Mouse (Mus musculus) kidney, adult 8-10 months (tissue): ENCODE measurements at regions not wholly inside any gene's neighbourhood (a gene's known extent, or its start where the extent isn't known, plus 50 kb on each side); places are given as distances from the start of the nearest gene placed in this dataset.

Experiments
- DNase-seq, 2 experiments: peaks; one replicate each; pipeline ENCODE4 v3.0.0; 2022

DNA sequence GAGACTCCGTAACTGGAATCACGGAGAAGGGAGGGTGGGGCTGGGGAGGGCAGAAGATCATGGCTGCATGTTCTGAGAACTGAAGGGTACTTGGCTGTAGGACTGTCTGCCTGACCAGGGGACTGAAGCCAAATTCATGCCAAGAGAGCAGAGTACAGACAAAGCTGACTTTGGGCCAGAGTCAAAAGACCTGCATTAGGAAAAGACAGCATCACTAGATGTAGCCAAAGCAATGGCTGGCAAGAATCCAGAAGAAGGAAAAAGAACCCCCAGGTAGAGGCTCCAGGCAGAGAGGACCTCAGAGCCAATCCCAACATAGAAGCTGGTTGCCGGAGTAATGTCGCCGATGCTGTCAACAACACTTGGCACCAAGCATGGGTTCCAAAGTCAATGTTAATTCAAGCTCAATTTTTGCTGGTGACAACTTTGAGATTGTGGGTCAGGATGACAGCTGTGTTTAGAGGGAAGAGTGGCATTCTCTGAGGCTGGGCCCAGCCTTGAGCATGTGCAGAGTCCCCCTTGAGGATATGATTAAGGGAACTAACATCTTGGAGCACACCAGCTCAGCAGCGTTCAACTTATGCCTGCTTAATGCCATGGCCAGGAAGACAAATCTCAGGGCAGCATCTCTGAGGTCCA is 124.7 kb downstream of the Erv3 start:
- peak in 1 of 2 experiments; percentile 26 for DNase-seq

DNA sequence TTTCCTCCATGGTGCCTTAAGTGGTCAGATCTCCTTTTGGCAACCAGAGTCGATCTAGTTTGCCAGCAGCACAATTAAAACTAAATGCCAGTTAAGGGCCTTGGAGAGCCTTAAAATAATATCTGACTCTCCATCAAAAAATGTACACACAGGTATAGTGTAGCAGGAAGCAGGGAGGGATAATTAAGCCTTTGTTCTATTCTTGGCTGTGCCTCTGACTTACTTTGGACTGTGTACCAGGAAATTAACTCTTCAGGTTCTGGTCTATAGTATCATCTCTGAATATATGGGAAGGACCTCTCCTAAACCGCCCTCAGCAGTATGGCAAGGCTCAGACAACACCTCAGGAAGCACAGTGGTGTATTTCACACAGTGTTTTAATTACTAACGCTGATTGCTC is 133.0 kb downstream of the Erv3 start:
- no peak for DNase-seq

DNA sequence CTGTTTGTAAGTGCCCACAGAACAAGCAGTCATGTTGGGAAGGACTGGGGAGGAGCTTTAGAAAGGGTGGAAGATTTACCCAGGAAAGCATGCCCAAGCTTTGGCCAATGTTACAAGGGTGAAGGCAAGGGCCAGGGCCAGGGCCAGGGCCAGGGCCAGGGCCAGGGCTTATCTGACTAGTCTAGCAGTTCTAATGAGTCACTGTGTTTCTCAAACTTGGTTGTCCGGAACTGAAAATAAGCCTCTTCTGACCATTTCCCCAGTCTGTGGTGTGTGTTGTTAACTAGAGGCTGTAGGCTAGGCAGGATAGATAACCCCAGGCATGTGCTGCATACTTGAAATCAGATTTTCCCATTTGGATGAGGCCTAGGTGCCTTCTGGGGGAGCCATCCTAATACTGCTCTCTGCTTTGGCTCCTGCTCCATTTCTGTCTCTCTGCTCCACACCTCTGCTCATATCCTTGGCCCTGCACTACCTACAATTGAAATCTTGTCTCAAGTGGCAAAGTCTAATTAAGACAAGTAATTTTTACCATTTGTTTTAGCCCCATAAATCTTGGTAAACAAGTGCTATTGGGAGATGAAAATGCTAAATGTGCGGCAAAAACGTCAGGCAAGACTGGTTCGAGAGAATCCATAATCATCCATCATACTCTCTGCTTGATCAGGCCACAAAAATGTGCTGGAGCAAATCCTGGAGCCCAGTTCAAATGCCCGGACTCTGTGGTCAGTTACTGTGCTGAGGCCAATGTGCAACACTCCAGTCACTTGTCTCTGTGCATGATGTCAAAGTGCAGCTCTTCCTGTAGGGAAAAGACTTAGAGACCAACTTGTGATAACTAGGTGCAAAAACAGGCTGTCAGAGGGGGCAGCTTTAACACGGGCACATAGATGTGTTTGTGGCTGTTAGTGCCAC is 137.7 kb downstream of the Erv3 start:
- DNase-seq = peak; percentile 22 to 23

DNA sequence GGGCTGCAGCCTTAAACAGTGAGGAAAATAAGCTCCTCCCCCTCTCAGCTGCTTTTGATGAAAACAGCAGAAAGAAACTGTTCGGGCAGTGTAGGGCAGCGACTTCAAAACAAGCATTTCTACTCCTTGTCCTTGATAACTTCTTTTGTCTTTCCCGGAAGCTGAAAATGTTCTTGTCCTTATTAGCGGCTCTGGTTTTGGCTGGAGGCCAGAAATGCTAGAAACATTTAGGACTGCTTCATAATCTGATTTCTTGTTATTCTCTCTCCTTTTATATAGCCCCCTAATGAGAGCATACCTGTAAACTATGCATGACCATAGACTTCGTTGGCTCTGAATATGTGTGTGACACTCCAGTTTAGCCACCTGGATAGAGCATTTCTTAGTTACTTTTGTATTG is 142.0 kb downstream of the Erv3 start:
- no peak for DNase-seq

DNA sequence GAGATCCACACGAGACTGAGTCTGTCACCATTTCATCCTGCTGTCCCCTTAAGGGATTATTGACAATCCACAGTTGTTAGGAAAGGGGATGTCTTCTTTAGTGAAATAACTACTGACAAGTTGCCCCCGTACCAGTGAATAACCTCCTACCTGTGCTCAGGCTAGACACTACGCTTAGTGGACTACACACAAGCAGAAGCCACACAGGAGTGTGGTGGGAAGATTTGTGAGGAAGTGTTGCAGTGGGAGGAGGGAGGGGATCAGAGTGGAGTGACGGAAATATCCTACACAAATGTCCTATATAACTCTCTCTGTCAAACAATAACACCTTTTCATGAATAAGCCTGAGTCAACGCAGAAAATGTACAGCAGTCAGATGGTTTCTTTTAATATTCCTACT is 142.7 kb downstream of the Erv3 start:
- DNase-seq = no peak

GRCm38 (mm10) chr2:131715381-131715780 is 144.2 kb downstream of the Erv3 start:
- no peak for DNase-seq

DNA sequence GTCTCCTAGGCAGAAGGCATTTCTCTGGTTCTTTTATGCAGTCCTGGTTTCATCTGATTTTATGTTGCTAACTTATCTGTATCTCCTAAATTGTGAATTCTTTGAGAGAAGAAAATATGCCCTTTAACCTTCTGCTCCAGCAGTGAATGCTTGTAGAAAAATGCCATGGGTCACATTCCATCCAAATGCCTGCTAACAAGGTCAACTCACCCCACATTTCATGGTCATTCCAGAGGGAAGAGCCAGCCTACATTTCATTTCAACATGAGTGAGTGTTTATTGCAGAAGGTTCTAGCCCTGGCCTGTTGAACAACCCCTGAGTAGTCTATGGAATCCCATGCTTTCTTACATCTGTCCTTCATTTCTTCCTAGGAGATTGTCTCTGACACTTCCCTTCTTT is 147.7 kb downstream of the Erv3 start:
- peak; percentile 9 to 46 for DNase-seq

- DNase-seq = peak in 1 of 2 experiments; percentile 8
Measured at GRCm38 (mm10) chr2:131706565-131706964, 144.5 kb upstream of the Adra1d start.

DNA sequence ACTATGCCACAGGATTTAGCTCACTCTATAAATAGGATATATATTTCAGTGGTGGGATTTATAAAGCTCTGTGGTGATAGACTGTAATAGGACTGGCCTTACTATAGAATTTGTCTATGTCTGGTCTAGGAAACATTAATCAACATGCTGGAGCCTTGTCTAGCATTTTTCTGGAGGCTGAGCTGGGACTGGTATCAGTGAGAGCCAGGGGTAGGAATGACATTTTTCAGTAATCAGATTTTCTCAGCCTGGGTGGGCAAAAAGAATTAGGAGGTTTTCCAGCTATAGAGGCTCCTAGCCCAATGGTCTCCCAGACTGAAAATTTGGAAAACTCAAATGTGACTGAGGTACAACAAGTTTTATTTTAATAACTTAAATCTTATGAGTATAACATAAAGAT is 142.3 kb upstream of the Adra1d start:
- DNase-seq = no peak

DNA sequence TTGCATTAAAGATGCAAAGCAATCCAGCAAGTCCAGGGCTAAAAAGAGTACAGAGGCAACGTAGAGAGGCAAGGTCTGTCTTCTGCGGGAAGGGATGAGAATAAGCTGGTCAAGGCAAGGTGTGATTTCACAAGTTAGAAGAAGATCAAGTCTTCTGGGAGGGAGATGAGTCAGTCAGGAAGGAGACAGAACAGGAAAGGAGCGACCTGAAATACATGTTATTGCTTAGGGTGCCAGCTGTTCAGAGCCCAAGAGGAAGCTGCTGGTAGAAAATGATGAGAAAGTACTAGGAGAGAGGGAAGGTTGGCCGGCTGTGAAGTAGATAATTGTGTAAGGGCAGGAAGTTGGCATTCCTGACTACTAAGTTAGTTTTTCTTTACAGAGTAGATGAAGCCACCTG is 140.1 kb upstream of the Adra1d start:
- no peak for DNase-seq

- DNase-seq = no peak
Measured at GRCm38 (mm10) chr2:131699798-131700197, 137.7 kb upstream of the Adra1d start.

GRCm38 (mm10) chr2:131698008-131698965 is 136.2 kb upstream of the Adra1d start:
- DNase-seq = no peak

DNA sequence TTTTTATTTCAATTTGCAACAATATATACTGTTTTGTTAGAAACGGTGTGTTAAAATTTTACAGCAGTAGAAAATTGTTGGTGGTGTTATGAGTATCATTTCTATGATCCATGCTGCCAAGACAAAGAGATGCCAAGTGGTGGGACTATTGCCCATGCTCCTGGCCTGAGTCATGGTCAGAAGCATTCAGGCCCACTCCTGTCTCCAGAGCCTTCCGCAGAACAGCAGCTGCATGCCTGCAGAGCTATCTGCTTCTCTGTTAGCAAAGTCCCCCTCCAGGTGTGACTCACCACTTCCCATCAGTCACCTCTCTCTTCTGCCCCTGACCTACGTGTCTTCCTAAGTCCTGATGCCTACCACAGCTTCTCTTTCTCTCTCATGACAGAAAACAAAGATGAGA is 134.2 kb upstream of the Adra1d start:
- no peak for DNase-seq

- DNase-seq = no peak
Measured at GRCm38 (mm10) chr2:131689996-131690395, 127.9 kb upstream of the Adra1d start.

DNA sequence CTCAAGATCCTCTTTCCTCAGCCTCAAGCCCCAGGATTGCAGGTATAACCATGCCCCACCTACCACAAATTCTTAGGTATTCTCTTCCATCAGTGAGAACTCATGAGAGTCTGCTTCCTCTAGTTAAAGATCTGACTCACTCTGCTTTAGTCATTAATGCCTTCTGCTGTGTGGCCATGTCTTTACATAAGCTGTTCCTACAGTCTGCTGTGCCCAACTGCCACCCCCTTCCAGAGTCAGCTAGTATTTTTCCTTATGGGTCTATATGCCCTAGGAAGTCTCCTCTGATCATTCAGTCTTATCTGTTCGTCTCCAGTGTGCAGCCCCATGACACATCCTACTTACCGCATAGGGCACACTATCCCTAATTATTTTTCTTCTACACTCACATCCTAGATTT is 126.2 kb upstream of the Adra1d start:
- DNase-seq = no peak

DNA sequence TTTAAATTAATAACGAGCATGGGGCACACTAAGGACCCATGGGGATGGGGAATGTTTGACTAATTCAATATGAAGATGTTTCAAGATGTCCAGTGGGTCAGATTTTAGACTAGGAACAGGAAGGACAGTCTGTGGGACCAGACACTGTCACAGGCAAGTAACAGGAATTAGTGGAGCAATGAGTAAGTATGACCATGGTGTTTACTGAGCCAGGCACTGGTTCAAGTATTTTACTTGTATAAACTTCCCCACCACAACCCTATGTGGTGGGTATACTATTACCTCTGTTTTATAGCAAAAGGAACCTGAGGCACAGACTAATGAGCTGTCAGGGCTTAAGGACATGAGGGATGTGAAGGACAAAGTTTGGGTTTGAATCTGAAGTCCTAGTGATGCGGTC is 125.4 kb upstream of the Adra1d start:
- no peak for DNase-seq

GRCm38 (mm10) chr2:131686748-131687147 is 124.7 kb upstream of the Adra1d start:
- DNase-seq = no peak

DNA sequence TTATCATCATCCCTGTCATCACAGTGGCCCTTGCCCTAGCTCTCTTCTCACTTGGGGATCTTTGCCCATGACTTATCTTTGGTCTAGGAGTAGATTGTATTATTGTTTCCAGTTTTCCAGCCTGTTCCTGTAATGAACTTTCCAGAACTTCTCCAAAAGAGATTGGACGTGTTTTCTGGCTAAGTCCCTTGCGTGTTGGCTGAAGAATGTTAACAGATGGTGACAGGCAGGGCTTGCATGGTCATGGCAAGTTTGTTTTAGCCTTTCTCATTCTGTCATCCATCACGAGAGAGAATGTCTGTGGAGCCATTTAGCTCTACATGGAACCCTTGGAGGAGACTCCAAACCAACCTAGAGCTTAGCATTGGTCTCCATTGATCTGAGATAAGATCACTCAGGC is 123.2 kb upstream of the Adra1d start:
- no peak for DNase-seq

GRCm38 (mm10) chr2:131683734-131684133 is 121.7 kb upstream of the Adra1d start:
- no peak for DNase-seq

DNA sequence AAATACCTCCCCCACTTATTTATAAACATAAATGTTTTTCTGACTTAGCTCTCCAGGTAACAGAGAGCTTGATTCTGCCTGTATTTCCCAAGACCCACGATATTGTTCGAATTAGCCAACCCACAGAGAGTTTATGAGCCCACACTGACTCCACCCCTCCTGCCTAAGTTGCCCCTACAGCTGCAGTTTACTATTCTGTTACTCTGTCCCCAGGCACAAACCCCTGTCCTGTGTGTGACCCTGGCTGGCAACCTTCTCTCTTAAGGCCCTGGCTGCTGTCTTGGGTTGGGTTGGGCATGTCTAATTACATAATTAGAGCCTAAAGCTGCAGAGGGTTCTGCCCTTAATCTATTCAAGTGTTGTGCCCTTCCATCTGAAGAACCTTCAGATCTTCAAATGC is 116.4 kb upstream of the Adra1d start:
- DNase-seq = no peak

- no peak for DNase-seq
Measured at GRCm38 (mm10) chr2:131676736-131677135, 114.7 kb upstream of the Adra1d start.

GRCm38 (mm10) chr2:131674872-131675271 is 112.8 kb upstream of the Adra1d start:
- DNase-seq = no peak

GRCm38 (mm10) chr2:131673351-131673750 is 111.3 kb upstream of the Adra1d start:
- DNase-seq = no peak
